Mouse (Mus musculus) retina, postnatal 7 days (tissue): ENCODE measurements around the gene Tcea3.

Experiments
- DNase-seq: peaks from one replicate; pipeline ENCODE4 v3.0.0-alpha.2; 2012; ENCODE audit warnings: low read depth, low spot score

Gene Tcea3

DNA sequence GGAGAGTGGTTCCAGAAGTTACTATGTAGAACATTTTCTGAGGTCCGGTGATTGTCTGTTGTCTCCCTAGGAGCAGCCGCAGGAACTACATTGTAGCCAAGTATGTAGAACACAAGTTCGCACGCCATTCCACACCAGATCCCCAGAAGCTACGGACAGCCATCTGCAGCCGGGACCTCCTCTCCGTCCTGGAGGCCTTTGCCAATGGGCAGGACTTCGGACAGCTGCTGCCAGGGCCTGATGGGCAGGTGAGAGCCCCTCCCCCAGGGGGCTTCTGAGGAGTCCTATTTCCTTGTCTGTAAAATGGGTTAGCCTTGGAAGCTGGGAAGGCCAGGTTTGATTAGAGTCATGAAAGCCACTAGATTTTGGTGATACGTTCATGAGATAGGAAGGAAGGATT lies 8.4 kb upstream of the Tcea3 start:
- DNase-seq: no peak

GRCm38 (mm10) chr4:136239622-136240021 lies 7.9 kb upstream of the Tcea3 start:
- DNase-seq: peak; percentile 59

GRCm38 (mm10) chr4:136240123-136240522 lies 7.4 kb upstream of the Tcea3 start:
- DNase-seq: no peak

DNA sequence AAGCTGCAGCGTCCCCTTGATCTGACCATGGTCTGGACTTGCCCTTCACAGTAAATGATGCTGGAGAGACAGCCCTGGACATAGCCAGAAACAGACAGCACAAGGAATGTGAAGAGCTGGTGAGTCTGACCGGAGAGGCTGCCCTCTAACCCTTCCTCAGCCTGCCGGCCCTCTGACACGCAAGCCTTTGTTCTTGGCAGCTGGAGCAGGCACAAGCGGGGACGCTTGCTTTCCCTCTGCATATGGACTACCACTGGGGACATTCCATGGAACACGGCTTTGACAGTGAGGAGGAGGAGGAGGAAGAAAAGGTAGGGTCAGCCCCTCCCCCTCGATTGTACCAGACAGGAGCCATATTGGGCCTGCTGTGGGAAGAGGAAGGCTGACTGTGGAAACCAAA lies 6.6 kb upstream of the Tcea3 start:
- DNase-seq: no peak

DNA sequence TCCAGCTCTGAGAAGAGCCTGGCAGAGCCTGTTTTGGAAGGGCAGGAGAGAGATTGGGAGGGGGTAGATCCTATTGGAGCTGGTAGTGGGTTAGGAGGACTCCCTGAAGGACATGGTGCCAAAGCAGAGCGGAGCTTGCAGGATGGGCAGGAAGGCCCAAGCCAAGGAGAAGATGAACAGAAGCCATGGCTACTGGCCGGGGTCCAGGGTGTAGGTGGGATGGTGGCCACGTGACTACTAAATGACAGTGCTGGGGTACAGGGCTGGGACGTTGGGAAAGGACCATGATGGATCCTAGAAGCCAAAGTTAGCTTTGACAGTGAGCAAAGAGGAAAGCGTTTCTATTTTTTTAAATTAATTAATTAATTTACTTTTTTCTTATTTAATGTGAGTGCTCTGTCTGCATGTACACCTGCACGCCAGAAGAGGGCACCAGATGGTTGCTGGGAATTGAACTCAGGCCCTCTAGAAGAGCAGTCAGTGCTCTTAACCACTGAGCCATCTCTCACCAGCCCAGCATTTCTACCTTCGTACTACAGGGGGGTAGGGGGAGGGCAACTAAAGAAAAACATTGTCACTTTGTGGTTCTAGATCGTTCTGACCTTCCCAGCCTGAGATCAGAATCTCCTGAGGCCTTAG lies 5.3 kb upstream of the Tcea3 start:
- DNase-seq: no peak

DNA sequence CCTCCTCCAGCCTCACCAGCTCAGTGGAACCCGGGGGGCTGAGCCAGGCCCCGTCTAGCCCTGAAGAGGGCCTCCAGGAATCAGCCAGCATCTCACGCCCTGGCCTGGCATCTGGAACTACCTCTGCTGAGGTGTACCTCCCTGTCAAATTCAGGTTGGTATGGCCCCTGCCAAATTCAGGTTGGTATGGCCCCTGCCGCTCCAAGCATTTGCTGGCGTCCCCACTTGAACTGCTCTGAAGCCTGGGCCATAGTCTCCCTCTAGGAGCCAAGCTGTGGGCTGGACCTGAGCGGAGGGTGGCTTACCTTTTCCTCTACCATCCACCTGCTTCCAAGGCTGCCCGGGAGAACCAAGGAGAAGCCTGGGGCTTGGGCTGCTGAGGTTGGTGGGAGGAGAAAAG lies 4.8 kb upstream of the Tcea3 start:
- DNase-seq: no peak

- no peak for DNase-seq
Measured at GRCm38 (mm10) chr4:136244208-136244607, 3.3 kb upstream of the Tcea3 start.

DNA sequence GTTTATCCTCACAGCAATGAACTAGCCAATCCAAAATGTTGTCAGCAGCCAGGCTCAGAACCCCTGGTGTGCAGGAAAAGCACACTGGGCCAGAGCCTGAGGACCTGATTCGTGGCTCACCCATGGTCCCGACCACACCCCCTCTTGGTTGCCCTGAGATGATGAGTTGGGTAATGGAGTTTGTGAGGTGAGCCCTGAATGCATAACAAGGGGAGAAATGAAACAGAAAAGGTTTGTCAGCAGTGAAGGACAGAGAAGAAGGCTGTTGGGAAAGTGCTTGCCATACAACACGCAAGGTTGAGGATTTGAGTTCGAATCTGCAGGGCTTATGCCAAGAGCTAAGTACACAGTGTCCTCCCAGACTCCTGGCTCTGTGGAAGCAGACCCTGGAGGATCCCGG lies 1.8 kb upstream of the Tcea3 start:
- no peak for DNase-seq

DNA sequence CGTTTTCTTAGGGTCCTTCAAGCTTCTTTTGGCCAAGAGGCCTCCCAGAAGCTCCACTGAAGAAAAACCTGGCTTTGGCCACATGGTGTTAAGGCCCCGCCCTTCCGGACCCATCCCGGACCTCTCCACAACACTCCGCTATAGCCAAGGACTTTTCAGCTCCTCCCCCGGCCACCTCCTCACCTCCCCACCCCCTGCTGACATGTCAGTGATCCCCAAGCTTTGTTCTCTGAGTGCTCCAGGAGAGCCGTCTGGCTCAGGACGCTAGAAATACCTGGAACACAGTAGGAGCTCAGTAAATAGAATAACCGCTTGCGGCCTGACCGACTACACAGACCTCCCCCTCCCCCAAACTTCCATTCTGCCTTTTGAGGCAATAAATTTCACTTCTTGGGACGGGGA lies 960 bp upstream of the Tcea3 start:
- DNase-seq: no peak

DNA sequence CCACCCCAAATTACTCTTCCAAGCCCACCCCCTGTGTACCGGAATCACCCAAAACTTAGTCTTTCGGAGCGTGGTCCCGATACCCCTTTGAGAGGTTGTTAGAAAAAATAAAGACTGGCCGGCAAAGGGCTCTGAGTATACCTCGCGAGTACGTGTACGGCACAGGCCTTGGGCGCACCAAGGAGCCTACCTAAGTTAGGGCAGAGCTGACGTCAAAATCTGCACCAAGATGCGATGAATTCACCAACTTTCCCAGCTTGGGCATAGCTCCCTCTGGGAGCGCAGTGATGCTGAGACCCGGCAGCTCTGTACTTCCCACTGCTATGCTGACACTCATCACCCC lies 172 bp upstream of the Tcea3 start:
- no peak for DNase-seq

GRCm38 (mm10) chr4:136248464-136249331 lies 1.2 kb downstream of the Tcea3 start:
- no peak for DNase-seq

- DNase-seq: no peak
Measured at GRCm38 (mm10) chr4:136249332-136249647, 1.8 kb downstream of the Tcea3 start.

- no peak for DNase-seq
Measured at GRCm38 (mm10) chr4:136249780-136250179, 2.3 kb downstream of the Tcea3 start.

DNA sequence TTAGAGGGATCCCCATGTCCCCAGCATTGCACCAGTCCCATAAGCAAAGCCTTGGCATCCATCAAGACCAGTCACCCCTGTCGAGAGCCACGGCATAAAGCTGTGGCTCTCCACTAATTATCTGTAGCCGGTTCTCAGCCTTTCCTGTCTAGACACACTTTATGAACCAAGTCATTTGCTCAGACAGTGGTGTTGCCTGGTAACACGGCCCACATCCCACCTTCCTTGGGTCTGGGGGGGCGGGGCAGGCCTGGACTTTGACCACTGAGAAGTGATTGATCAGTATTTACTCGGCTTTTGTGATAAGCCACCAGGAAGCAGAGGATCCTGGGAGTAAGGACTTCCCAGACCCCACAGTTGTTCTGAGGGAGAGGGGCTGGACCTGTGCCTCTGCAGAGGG lies 8.4 kb downstream of the Tcea3 start:
- DNase-seq: no peak

GRCm38 (mm10) chr4:136256696-136257095 lies 9.2 kb downstream of the Tcea3 start:
- DNase-seq: no peak

GRCm38 (mm10) chr4:136259916-136260315 lies 12.4 kb downstream of the Tcea3 start:
- no peak for DNase-seq

DNA sequence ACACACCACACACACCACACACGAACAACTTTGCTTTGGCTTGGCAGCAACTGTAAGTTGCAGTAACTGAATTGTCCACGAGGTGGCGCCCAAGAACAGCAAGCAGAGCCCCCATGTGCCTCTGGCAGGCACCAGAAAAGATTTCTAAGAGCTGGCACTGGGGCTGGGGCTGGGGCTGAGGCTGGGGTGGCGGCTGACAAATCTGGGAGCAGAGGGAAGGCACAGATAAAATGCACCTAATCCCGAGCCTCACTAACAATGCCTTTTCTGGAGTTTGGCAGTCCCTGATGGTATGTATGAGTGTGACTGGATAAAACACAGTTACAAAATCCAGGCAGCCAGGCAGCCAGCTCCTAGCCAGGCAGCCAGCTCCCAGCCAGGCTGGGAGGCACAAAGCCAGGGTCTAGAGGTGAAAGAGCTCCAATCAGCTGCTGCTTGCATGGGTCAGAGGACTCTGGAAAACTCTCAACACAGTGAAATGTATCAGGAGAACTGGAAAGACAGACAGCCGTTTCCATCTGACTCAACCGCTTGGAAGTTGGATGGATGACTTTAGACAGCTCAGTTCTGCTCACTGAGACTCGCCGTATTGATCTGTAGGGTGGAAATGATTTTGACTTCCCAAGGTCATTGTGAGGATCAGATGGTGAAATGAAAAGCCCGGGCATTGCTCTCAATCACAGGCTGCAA lies 13.1 kb downstream of the Tcea3 start:
- peak; percentile 72 for DNase-seq

- DNase-seq: no peak
Measured at GRCm38 (mm10) chr4:136261912-136262311, 14.4 kb downstream of the Tcea3 start.

DNA sequence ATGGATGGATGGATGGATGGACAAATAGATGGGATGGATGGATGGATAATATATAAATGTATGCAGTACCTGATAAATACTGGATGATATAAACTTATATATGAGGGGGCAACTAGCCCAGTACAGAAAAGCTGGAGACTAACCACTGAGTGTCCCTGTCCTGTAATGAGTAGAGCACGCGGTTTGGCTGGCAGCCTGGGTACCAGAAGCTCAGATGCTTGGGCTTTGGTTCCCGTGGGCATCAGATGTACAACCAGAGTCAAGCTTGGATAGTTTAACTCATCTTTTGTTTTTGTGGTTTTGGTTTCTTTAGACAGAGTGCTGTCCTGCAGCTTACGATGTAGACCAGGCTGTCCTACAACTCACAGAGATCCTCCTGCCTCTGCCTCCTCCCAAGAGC lies 16.0 kb downstream of the Tcea3 start:
- DNase-seq: no peak

DNA sequence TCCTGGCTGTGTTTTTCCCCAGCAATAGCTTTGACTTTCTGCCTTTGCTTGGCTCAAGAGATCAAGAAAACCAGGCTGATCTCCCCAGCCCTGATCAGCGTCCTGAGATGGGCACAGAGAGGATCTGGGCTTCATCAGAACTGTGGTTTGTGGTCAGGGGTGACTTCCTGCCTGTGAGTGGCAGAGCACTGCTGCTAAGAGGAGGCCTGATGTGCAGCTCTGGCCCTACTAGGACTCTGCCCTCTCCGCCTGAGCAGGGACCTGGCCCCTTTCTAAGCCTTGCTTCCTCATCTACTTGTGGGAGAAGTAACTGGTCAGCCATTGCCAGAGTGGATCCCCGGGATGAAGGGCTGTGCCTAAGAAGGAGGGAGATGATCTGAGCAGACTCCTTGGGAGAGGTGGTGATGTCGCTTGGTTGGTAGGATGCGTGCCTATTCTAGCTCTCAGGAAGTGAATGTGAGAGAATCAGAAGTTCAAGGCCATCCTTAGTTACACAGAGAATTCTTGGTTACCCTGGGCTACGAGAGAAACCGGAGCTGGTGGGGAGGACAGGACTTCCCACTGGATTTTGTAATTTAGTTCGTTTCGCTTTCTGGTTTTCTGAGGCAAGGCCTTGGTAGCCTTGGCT lies 19.3 kb downstream of the Tcea3 start:
- DNase-seq: no peak

DNA sequence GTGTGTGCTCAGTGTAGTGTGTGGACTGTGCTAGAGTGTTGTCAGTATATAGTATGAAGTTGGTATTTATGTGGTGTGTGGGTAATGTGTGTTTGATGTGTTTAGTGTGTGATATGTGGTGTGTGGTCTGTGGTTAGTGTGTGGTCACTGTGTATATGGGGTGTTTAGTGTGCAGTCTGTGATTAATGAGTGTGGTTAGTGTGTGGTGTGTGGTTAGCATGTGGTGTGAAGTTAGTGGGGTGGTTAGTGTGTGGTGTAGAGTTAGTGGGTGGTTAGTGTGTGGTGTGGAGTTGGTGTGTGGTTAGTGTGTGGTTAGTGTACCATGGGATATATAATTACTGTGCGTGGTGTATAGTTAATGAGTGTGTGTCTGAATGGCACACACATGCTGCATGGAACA lies 21.4 kb downstream of the Tcea3 start:
- DNase-seq: no peak

DNA sequence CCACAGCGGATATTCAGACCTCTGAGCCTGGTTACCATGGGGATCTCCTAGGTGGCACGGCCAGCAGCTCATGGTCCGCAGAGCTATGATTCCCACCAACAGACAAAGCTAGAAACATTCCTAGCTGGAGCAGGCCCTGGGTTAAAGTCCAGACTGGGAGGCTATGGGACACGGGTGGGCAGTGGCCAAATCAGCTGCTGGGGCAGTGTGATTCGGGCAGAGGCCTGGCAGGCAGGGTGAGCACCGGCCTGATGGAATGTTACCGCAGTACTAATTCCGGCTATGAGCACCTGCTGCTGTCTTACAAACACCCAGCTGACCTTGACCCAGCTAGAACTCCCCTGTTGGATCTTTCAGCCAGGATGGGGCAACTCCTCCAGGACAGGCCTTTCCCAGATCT lies 23.1 kb downstream of the Tcea3 start:
- DNase-seq: no peak

GRCm38 (mm10) chr4:136281097-136281496 lies 33.6 kb downstream of the Tcea3 start:
- no peak for DNase-seq
